Mouse (Mus musculus) embryonic fibroblast, embryonic 13.5 days (primary cell): ENCODE measurements around the gene Spef2.

Experiments
- CTCF ChIP-seq: IDR thresholded peaks from 2 replicates; pipeline ENCODE4 v1.5.1; 2011; ENCODE audit warnings: mild to moderate bottlenecking, control low read depth, low read length, moderate library complexity, borderline replicate concordance; ENCODE audit not compliant: insufficient read depth
- POLR2A ChIP-seq: IDR thresholded peaks from 2 replicates; pipeline ENCODE4 v1.6.1; 2011; ENCODE audit warnings: low read depth, mild to moderate bottlenecking, control low read depth, low read length, moderate library complexity

GRCm38 (mm10) chr15:9624619-9625018 lies 124.0 kb downstream of the Spef2 start:
- TF ChIP-seq CTCF (no peak), POLR2A (no peak)
